Mouse (Mus musculus): ENCODE results near the gene Lrba. TPM values are rescaled to one million over a fixed set of nuclear protein-coding genes. Genes with fewer than 3 reads are reported as not detected.

Gene Lrba
- polyA plus RNA-seq, 1 experiment from 2014 or later = 7.3 TPM

DNA sequence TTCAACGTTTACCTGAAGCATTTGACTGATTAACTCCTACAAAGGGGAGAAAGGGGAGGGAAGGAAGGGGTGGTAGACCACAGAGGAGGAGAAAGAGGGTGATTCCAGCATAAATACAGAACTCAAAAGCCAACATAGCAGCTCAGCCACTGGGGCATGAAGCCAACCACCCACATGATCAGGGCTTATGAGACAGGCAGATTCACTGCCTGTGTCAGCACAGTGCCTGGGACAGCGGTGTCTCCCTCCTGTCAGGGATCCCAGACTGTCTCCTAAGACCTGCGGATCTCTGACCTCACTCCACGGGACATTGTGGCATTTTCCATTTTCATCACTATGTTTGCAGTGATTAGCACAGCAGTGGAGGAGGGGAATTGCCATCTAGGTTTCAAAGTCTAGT is 568.8 kb downstream of the Lrba start:
- Histone ChIP-seq H3K27me3 (no peaks in the 10 kb centered on the region), H3K4me1 (0 out of 2 replicates have a peak, but pooled peaks cover 6% of the 10 kb centered on the region), H3K4me2 (replicated peaks) (no peak overlapping the region), H3K9me3 (no peaks in the 10 kb centered on the region), H3K4me3 (no peak overlapping the region), H3K27ac (no peak overlapping the region), H3K9ac (no peak overlapping the region), H3K36me3 (peaks cover 12% of the 10 kb centered on the region; the same call in 1 of the 2 replicates)
- ATAC-seq (ENCODE audit: insufficient number of reproducible peaks, insufficient read depth, low FRiP score, low TSS enrichment) = no peak
- 76% methylated on average over 4 of the region's 4 CpGs for WGBS

- WGBS = 64% methylated on average over 1 of the region's 1 CpGs
- H3K4me1 ChIP-seq = 0 out of 2 replicates have a peak, but pooled peaks cover 6% of the 10 kb centered on the region
- H3K4me2 ChIP-seq (replicated peaks) = no peak overlapping the region
- H3K9me3 ChIP-seq = no peaks in the 10 kb centered on the region
- H3K27me3 ChIP-seq = no peaks in the 10 kb centered on the region
- no peak overlapping the region for H3K9ac ChIP-seq
- peaks cover 12% of the 10 kb centered on the region; the same call in 1 of the 2 replicates for H3K36me3 ChIP-seq
- ATAC-seq (ENCODE audit: insufficient number of reproducible peaks, insufficient read depth, low FRiP score, low TSS enrichment) = 0 out of 2 replicates have a peak, but pooled peaks have one; percentile 59
- H3K4me3 ChIP-seq = no peak overlapping the region
- no peak overlapping the region for H3K27ac ChIP-seq
These were observed 569.3 kb downstream of the Lrba start for GRCm38 (mm10) chr3:86793720-86794191.

DNA sequence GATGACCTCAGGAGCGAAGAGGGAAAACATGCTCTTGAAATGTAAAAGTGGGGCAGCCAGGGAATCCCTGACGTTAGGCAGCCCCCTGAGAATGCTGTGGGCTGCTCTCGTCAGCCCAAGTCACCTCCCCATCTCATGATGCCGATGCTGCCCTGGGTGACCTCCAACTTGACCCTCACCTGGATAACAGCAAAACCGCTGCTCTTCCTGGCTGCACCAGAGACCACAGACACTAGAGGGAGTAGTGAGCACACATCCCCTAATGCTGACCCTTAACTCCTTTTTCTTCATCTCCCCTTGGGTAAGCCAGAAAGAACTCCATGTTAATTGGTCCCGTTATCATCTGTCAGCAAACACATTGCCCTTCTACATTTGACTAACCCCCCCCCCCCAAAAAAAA is 572.2 kb downstream of the Lrba start:
- H3K27me3 ChIP-seq = no peaks in the 10 kb centered on the region
- peaks cover 10% of the 10 kb centered on the region; the same call in 1 of the 2 replicates for H3K36me3 ChIP-seq
- no peak overlapping the region for H3K27ac ChIP-seq
- H3K9me3 ChIP-seq = no peaks in the 10 kb centered on the region
- no peak overlapping the region for H3K9ac ChIP-seq
- H3K4me3 ChIP-seq = no peak overlapping the region
- 0 out of 2 replicates have a peak, but pooled peaks cover 6% of the 10 kb centered on the region for H3K4me1 ChIP-seq
- ATAC-seq (ENCODE audit: insufficient number of reproducible peaks, insufficient read depth, low FRiP score, low TSS enrichment) = no peak
- H3K4me2 ChIP-seq (replicated peaks) = no peak overlapping the region
- 31% methylated on average over 6 of the region's 6 CpGs for WGBS

GRCm38 (mm10) chr3:86797871-86798460 is 573.5 kb downstream of the Lrba start:
- H3K9me3 ChIP-seq = no peaks in the 10 kb centered on the region
- H3K4me3 ChIP-seq = no peak overlapping the region
- ATAC-seq (ENCODE audit: insufficient number of reproducible peaks, insufficient read depth, low FRiP score, low TSS enrichment) = no peak
- H3K9ac ChIP-seq = no peak overlapping the region
- no peak overlapping the region for H3K27ac ChIP-seq
- H3K4me1 ChIP-seq = 0 out of 2 replicates have a peak, but pooled peaks cover 6% of the 10 kb centered on the region
- H3K27me3 ChIP-seq = no peaks in the 10 kb centered on the region
- 0 out of 2 replicates have a peak, but pooled peaks cover 5% of the 10 kb centered on the region for H3K36me3 ChIP-seq
- WGBS = 86% methylated on average over 13 of the region's 13 CpGs
- no peak overlapping the region for H3K4me2 ChIP-seq (replicated peaks)

DNA sequence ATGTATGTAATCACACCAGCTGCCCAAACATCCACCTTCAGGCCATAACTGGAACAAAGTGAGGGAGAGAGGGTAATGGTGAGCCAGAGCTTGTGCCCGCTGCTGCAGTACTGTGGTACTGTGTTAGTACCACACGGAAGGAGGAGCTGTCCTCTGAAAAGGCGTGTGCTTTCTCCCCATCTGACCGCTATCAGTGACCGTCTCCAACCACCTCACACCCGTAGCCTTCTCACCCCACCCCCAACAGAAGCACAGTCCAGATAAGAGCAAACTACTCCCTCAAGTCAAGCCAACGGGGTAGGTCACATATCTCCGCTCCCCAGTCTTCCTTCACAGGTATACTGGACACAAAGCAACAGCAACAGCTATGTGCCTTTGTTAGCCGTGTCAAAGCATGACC is 574.6 kb downstream of the Lrba start:
- WGBS = 95% methylated on average over 9 of the region's 9 CpGs
- Histone ChIP-seq H3K36me3 (0 out of 2 replicates have a peak, but pooled peaks cover 5% of the 10 kb centered on the region), H3K27me3 (no peaks in the 10 kb centered on the region), H3K27ac (no peak overlapping the region), H3K4me3 (no peak overlapping the region), H3K9ac (no peak overlapping the region), H3K4me1 (0 out of 2 replicates have a peak, but pooled peaks cover 6% of the 10 kb centered on the region), H3K4me2 (replicated peaks) (no peak overlapping the region), H3K9me3 (no peaks in the 10 kb centered on the region)
- no peak for ATAC-seq (ENCODE audit: insufficient number of reproducible peaks, insufficient read depth, low FRiP score, low TSS enrichment)

DNA sequence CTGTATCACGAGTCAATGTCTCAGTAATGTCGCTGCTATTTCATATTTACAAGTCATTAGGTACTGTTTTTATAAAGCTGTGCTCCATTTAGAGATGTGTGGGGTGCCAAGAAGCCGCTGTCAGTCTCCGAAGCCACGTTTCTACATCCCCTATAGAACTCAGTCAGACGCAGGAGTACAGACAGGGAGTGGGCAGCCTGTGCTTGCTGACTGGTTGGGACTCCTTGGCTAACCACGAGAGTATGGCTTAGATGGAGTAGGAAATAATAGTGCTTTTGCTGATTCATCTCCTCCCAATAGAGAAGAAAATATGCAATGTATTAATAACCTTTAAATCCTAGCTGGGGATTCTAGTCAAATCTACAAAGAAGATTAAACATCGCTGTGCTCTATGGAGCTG is 576.4 kb downstream of the Lrba start:
- no peak for ATAC-seq (ENCODE audit: insufficient number of reproducible peaks, insufficient read depth, low FRiP score, low TSS enrichment)
- 86% methylated on average over 8 of the region's 8 CpGs for WGBS

GRCm38 (mm10) chr3:86802825-86803224 is 578.3 kb downstream of the Lrba start:
- 70% methylated on average over 8 of the region's 8 CpGs for WGBS
- Histone ChIP-seq H3K9ac (no peak overlapping the region), H3K4me1 (0 out of 2 replicates have a peak, but pooled peaks cover 3% of the 10 kb centered on the region), H3K27ac (no peak overlapping the region), H3K9me3 (no peaks in the 10 kb centered on the region), H3K36me3 (peaks cover 7% of the 10 kb centered on the region; the same call in 1 of the 2 replicates), H3K4me2 (replicated peaks) (no peak overlapping the region), H3K4me3 (no peak overlapping the region), H3K27me3 (no peaks in the 10 kb centered on the region)
- ATAC-seq (ENCODE audit: insufficient number of reproducible peaks, insufficient read depth, low FRiP score, low TSS enrichment) = no peak

More for the DNA sequence above, 576.4 kb downstream of the Lrba start:
- H3K27ac ChIP-seq = no peak overlapping the region
- H3K36me3 ChIP-seq = peaks cover 8% of the 10 kb centered on the region; the same call in 1 of the 2 replicates
- no peaks in the 10 kb centered on the region for H3K27me3 ChIP-seq
- H3K4me2 ChIP-seq (replicated peaks) = no peak overlapping the region
- no peaks in the 10 kb centered on the region for H3K9me3 ChIP-seq
- H3K4me3 ChIP-seq = no peak overlapping the region
- H3K9ac ChIP-seq = no peak overlapping the region
- H3K4me1 ChIP-seq = 0 out of 2 replicates have a peak, but pooled peaks cover 6% of the 10 kb centered on the region

- Histone ChIP-seq H3K4me2 (replicated peaks) (no peak overlapping the region), H3K27me3 (no peaks in the 10 kb centered on the region), H3K4me3 (no peak overlapping the region), H3K4me1 (peaks cover 6% of the 10 kb centered on the region), H3K9ac (no peak overlapping the region), H3K9me3 (no peaks in the 10 kb centered on the region), H3K27ac (no peak overlapping the region), H3K36me3 (peaks cover 3% of the 10 kb centered on the region; the same call in 1 of the 2 replicates)
- WGBS = 90% methylated on average over 9 of the region's 9 CpGs
- no peak for ATAC-seq (ENCODE audit: insufficient number of reproducible peaks, insufficient read depth, low FRiP score, low TSS enrichment)
These were observed 579.8 kb downstream of the Lrba start for GRCm38 (mm10) chr3:86804265-86804664.

DNA sequence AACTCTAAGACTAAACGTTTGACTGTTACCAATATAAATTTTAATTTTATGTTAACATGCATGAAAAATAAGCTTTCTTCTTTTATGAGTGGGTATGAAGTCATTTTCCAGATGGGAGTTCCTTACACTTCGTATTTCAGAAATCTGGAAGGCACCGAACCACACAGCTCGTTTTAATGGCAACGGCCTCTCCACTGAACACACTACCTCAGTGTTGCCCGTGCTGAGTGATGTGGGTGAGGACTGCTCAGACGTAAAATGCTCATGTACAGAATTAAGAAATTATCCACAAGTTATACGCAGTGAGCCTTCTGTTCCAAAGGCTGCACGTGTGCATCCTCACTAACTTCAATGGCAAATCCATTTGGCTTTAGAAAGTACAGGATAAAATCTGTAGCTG is 582.4 kb downstream of the Lrba start:
- no peak for ATAC-seq (ENCODE audit: insufficient number of reproducible peaks, insufficient read depth, low FRiP score, low TSS enrichment)

GRCm38 (mm10) chr3:86807750-86808467 is 583.4 kb downstream of the Lrba start:
- H3K9ac ChIP-seq = no peak overlapping the region
- peaks cover 10% of the 10 kb centered on the region for H3K4me1 ChIP-seq
- no peak overlapping the region for H3K4me3 ChIP-seq
- no peaks in the 10 kb centered on the region for H3K9me3 ChIP-seq
- ATAC-seq (ENCODE audit: insufficient number of reproducible peaks, insufficient read depth, low FRiP score, low TSS enrichment) = no peak
- WGBS = 80% methylated on average over 14 of the region's 14 CpGs
- no peak overlapping the region for H3K4me2 ChIP-seq (replicated peaks)
- H3K27ac ChIP-seq = no peak overlapping the region
- H3K36me3 ChIP-seq = peaks cover 3% of the 10 kb centered on the region; the same call in 1 of the 2 replicates
- H3K27me3 ChIP-seq = no peaks in the 10 kb centered on the region

More for the DNA sequence above, 582.4 kb downstream of the Lrba start:
- Histone ChIP-seq H3K4me3 (no peak overlapping the region), H3K4me2 (replicated peaks) (no peak overlapping the region), H3K27ac (no peak overlapping the region), H3K9me3 (no peaks in the 10 kb centered on the region), H3K27me3 (no peaks in the 10 kb centered on the region), H3K4me1 (peaks cover 10% of the 10 kb centered on the region), H3K9ac (no peak overlapping the region), H3K36me3 (peaks cover 3% of the 10 kb centered on the region; the same call in 1 of the 2 replicates)
- 93% methylated on average over 9 of the region's 9 CpGs for WGBS

DNA sequence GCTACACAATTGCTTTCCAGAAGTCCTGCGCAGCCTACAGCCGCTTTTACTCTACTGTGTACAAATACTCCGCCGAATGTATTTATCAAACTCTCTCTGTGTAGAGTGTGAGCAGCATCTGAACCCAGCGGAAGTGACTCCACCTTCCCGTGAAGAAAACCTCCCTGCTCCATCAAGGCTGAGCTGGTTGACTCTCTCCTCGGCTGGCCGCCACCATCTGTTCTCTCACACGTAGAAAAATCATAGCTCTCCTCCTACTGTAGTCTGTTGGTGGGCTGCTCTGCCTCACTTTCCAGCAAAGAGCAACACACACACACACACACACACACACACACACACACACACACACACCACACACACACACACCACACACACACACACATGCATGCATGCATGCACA is 584.7 kb downstream of the Lrba start:
- H3K4me1 ChIP-seq = peaks cover 10% of the 10 kb centered on the region
- 76% methylated on average over 9 of the region's 9 CpGs for whole genome bisulfite sequencing
- H3K9me3 ChIP-seq = no peaks in the 10 kb centered on the region
- H3K4me2 ChIP-seq (replicated peaks) = no peak overlapping the region
- H3K36me3 ChIP-seq = peaks cover 3% of the 10 kb centered on the region; the same call in 1 of the 2 replicates
- ATAC-seq (ENCODE audit: insufficient number of reproducible peaks, insufficient read depth, low FRiP score, low TSS enrichment) = no peak
- H3K27ac ChIP-seq = peak overlapping the region; percentile 57; the same call in 1 of the 2 replicates
- no peaks in the 10 kb centered on the region for H3K27me3 ChIP-seq
- H3K9ac ChIP-seq = no peak overlapping the region
- H3K4me3 ChIP-seq = no peak overlapping the region

Data from embryonic facial prominence, embryonic 12.5 days (tissue).